Mouse (Mus musculus): ENCODE results near the gene Ptgdr2. TPM values are rescaled to one million over a fixed set of nuclear protein-coding genes. Genes with fewer than 3 reads are reported as not detected.

The Ptgdr2 gene
- polyA plus RNA-seq, 1 experiment from 2014 or later: not detected

DNA sequence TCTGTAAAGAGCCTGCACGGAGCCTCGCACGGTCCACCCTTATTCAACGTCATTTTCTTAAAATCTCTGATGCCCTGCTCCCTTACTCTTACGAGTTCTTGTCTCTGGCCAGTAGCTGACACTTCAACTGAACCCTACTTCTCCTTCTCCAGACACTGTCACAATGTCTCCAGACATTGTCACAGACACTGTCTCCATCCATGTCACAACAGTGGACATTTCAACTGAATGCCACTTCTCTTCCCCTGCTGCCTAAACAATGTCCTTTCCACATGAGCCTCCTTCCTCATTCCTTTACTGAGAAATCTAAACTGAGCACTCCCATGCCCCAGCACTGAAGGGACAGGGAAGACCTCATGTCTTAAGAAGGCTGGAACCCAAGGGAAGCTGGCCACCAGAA, 10.3 kb downstream of the Ptgdr2 start:
- Histone ChIP-seq H3K4me3 (ENCODE audit: low read depth, low read length) (peak overlapping the region; percentile 75), H3K27me3 (ENCODE audit: insufficient read depth, low read length) (no peaks in the 10 kb centered on the region), H3K27ac (ENCODE audit: low read depth) (peak overlapping the region; percentile 73), H3K4me1 (ENCODE audit: insufficient read depth) (peaks cover 24% of the 10 kb centered on the region), H3K9ac (replicated peaks) (peak overlapping the region; percentile 90), H3K36me3 (replicated peaks; ENCODE audit: insufficient read depth, low read length) (peaks cover 29% of the 10 kb centered on the region), H3K4me2 (ENCODE audit: low read depth, low read length) (peak overlapping the region; percentile 93), H3K9me3 (ENCODE audit: low read length) (no peaks in the 10 kb centered on the region)
- TF ChIP-seq EP300 (IDR thresholded peaks at IDR 0.05; ENCODE audit: low read depth): no peak
- TF ChIP-seq CTCF (IDR thresholded peaks at IDR 0.05; ENCODE audit: low read depth): no peak
- no peak for ATAC-seq
- 76% methylated on average over 5 of the region's 5 CpGs for WGBS (ENCODE audit: insufficient replicate concordance)
- DNase-seq: no peak

DNA sequence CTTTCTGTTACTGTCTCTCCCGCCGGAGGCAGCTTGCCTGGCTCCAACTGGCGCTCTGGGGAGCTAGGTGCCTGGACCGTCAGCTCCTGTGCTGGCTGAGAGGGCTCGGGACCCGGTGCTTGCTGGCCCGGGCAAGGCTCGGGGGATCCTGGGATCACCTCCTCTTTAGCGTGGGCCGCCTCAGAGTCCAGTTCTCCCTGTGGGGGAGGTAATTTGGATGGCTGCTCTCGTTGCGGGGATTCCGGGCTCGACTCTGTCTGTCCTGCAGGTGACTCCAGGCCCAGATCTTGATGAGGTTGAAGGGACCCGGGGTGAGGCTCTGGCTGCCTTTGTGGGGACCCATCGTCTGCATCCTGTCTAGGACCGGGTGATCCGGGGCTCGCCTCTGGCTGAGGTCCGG, 11.5 kb downstream of the Ptgdr2 start:
- Histone ChIP-seq H3K4me1 (ENCODE audit: insufficient read depth) (peaks cover 24% of the 10 kb centered on the region), H3K36me3 (replicated peaks; ENCODE audit: insufficient read depth, low read length) (peaks cover 17% of the 10 kb centered on the region), H3K4me3 (ENCODE audit: low read depth, low read length) (peak overlapping the region; percentile 75), H3K4me2 (ENCODE audit: low read depth, low read length) (peak overlapping the region; percentile 93), H3K27me3 (ENCODE audit: insufficient read depth, low read length) (peaks cover 3% of the 10 kb centered on the region; the same call in 1 of the 2 replicates), H3K9me3 (ENCODE audit: low read length) (no peaks in the 10 kb centered on the region), H3K9ac (replicated peaks) (peak overlapping the region; percentile 90), H3K27ac (ENCODE audit: low read depth) (peak overlapping the region; percentile 73)
- ATAC-seq: no peak; the same call in none of the 2 replicates
- TF ChIP-seq EP300 (IDR thresholded peaks at IDR 0.05; ENCODE audit: low read depth): no peak
- TF ChIP-seq CTCF (IDR thresholded peaks at IDR 0.05; ENCODE audit: low read depth): no peak
- DNase-seq: peak; percentile 43
- WGBS (ENCODE audit: insufficient replicate concordance): 0% methylated on average over 20 of the region's 20 CpGs

DNA sequence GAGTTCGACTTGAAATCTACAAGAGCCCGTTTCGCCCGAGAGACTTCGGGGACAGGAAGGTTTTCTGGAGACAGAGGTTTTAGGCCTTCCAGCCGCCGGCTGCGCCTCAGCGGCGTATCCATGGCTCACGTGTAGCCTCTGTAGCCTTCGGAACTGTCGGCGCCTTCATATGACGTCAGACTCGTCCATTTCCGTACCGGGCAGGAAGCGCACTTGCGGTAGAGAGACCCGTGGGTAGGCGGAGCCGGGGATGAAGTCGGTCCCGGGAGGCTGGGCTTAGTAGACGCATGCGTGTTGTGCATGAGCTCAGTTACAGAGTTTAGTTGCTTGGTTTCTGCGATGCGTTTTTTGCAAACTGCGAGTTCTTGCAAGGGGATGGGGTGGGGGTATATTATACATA, 12.2 kb downstream of the Ptgdr2 start, which contains the start of gene Ccdc86:
Ccdc86 (minus strand) TSS at position 155 of the 400 bp plus-strand sequence.
- under 1% methylated on average over 30 of the region's 30 CpGs for WGBS (ENCODE audit: insufficient replicate concordance)
- DNase-seq: peak; percentile 98
- TF ChIP-seq EP300 (IDR thresholded peaks at IDR 0.05; ENCODE audit: low read depth): no peak; the same call in 1 of the 2 replicates
- TF ChIP-seq CTCF (IDR thresholded peaks at IDR 0.05; ENCODE audit: low read depth): no peak

DNA sequence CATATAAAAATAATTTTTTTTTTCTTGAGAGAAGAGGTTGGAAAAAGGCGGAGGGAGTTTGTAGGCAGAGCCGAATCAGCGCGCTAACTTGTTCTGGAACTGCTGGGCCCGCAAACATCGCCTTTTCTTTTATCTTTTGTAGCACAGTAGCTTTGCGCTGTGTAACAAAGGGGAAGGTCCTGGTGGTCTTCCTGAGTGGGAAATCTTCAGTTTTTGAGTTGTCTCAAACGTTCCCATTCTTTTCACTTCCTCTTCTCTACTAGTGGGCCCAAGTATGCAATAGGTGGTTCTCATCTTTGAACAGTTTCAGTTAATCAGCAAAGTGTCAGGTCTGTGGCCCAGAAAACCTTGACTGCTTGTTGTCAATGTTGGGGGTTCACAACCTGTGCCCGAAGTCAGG, 12.6 kb downstream of the Ptgdr2 start:
- Histone ChIP-seq H3K9ac (replicated peaks) (peak overlapping the region; percentile 53), H3K9me3 (ENCODE audit: low read length) (no peaks in the 10 kb centered on the region), H3K27me3 (ENCODE audit: insufficient read depth, low read length) (peaks cover 3% of the 10 kb centered on the region; the same call in 1 of the 2 replicates), H3K27ac (ENCODE audit: low read depth) (peak overlapping the region; percentile 55; the same call in 1 of the 2 replicates), H3K4me2 (ENCODE audit: low read depth, low read length) (peak overlapping the region; percentile 93), H3K4me3 (ENCODE audit: low read depth, low read length) (peak overlapping the region; percentile 75), H3K4me1 (ENCODE audit: insufficient read depth) (peaks cover 24% of the 10 kb centered on the region), H3K36me3 (replicated peaks; ENCODE audit: insufficient read depth, low read length) (peaks cover 7% of the 10 kb centered on the region)
- no peak for TF ChIP-seq EP300 (IDR thresholded peaks at IDR 0.05; ENCODE audit: low read depth)
- TF ChIP-seq CTCF (IDR thresholded peaks at IDR 0.05; ENCODE audit: low read depth): no peak
- ATAC-seq (no peak; the same call in 1 of the 2 replicates), DNase-seq (no peak)
- WGBS (ENCODE audit: insufficient replicate concordance): 31% methylated on average over 9 of the region's 9 CpGs

More for the DNA sequence above, 12.2 kb downstream of the Ptgdr2 start, which contains the start of gene Ccdc86:
- peak within 1 kb of the TSS; percentile 73 for H3K27ac ChIP-seq (ENCODE audit: low read depth)
- H3K27me3 ChIP-seq (ENCODE audit: insufficient read depth, low read length): peaks cover 3% of the 10 kb centered on the region; the same call in 1 of the 2 replicates
- peak within 1 kb of the TSS; percentile 75 for H3K4me3 ChIP-seq (ENCODE audit: low read depth, low read length)
- ATAC-seq: peak; percentile 98
- H3K4me2 ChIP-seq (ENCODE audit: low read depth, low read length): peak within 1 kb of the TSS; percentile 93
- peaks cover 10% of the 10 kb centered on the region for H3K36me3 ChIP-seq (replicated peaks; ENCODE audit: insufficient read depth, low read length)
- peak within 1 kb of the TSS; percentile 90 for H3K9ac ChIP-seq (replicated peaks)
- H3K9me3 ChIP-seq (ENCODE audit: low read length): no peaks in the 10 kb centered on the region
- H3K4me1 ChIP-seq (ENCODE audit: insufficient read depth): peaks cover 24% of the 10 kb centered on the region

DNA sequence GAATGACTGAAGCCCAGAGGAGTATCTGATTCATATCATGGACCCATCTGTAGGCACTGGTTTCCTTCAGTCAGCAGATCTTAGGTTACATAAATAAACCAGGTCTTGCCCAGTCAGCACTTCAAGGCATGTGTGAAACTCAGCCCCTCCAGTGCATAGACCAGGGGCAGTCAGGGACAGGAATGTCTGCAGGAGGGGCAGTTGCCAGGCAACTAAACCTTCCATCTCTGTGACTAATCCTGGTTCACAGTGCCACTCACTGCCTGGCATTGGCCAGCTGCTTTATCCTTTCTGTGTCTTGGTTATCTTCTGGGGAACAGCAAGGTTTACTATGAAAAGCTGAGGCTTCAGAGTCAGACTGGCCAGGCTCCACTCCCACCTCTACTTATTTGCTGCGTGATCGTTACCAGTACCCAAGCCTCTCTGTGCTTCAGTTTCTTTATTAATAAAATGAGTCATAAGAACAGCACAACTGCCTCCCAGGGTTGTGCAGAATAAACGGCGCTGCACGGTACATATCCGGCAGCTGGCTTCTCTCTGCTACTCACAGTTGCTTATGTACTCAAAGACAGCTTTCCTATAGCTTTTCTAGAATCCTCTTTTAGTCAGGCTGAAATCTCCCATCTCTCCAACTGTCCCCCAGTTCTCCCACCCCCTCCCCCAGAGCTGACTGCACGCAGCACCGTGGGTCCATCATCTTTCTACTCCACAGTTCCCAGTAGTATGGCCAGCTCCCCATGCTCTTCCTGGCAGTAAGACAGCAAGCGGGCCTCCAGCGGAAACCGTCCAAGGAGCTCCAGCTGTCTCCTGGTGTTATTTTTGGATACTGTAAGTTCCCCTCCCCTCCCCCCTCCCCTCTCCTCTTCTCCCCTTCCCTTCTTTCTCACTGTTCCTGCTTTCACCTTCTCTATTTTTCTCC, 15.3 kb downstream of the Ptgdr2 start:
- Histone ChIP-seq H3K9me3 (ENCODE audit: low read length) (no peaks in the 10 kb centered on the region), H3K27me3 (ENCODE audit: insufficient read depth, low read length) (peaks cover 3% of the 10 kb centered on the region; the same call in 1 of the 2 replicates), H3K4me3 (ENCODE audit: low read depth, low read length) (no peak overlapping the region), H3K9ac (replicated peaks) (0 out of 2 replicates have a peak overlapping the region, but pooled peaks have one; percentile 1), H3K4me2 (ENCODE audit: low read depth, low read length) (no peak overlapping the region), H3K36me3 (replicated peaks; ENCODE audit: insufficient read depth, low read length) (no peaks in the 10 kb centered on the region), H3K27ac (ENCODE audit: low read depth) (peak overlapping the region; percentile 29; the same call in 1 of the 2 replicates), H3K4me1 (ENCODE audit: insufficient read depth) (peaks cover 10% of the 10 kb centered on the region)
- DNase-seq: no peak
- no peak for ATAC-seq
- 57% methylated on average over 11 of the region's 11 CpGs for WGBS (ENCODE audit: insufficient replicate concordance)
- TF ChIP-seq CTCF (IDR thresholded peaks at IDR 0.05; ENCODE audit: low read depth): no peak

Data from liver, postnatal 0 days (tissue).